Mouse (Mus musculus): ENCODE data around the gene Taf15. TPM values are rescaled to one million over a fixed set of nuclear protein-coding genes. Genes with fewer than 3 reads are reported as not detected.

Gene Taf15
- polyA plus RNA-seq, 1 experiment, result 44.6 TPM

DNA sequence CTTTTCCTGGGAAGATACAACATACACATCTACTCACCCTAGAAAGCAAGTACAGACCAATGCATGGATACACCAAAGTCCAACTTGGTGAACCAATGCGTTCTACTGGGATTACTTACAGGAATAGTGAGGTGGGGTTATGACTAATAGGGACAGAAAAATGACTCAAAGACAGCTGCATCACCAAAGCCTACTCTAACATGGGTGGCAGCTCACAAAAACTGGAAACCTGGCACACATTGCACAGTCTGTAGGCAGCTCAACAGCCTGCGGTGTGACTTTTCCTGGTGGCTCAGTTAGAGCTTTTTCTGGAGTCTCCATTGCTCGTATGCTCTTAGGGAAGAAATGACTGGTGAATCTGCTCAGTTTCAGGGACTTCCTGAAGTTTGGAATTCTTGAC is 4.1 kb upstream of the Taf15 start:
- H3K36me3 ChIP-seq (ENCODE audit: control insufficient read depth, insufficient read depth), result no peaks in the 10 kb centered on the region
- no peaks in the 10 kb centered on the region for H3K27me3 ChIP-seq (ENCODE audit: control insufficient read depth, insufficient read depth, insufficient read length)
- no peak overlapping the region for H3K4me3 ChIP-seq (ENCODE audit: insufficient read depth, poor library complexity, severe bottlenecking)
- peaks cover 10% of the 10 kb centered on the region for H3K79me2 ChIP-seq (ENCODE audit: control insufficient read depth, insufficient read depth)
- peaks cover 4% of the 10 kb centered on the region for H3K79me3 ChIP-seq (ENCODE audit: low read depth)
- peak; percentile 75 for TF ChIP-seq MYOD1 (IDR thresholded peaks at IDR 0.05; ENCODE audit: control insufficient read depth, insufficient read length, low read depth)
- no peak for TF ChIP-seq MYOG (IDR thresholded peaks at IDR 0.05; ENCODE audit: control insufficient read depth, extremely low read depth, insufficient read length)
- H3ac ChIP-seq (ENCODE audit: control insufficient read depth, insufficient read length, low read depth), result no peak overlapping the region

DNA sequence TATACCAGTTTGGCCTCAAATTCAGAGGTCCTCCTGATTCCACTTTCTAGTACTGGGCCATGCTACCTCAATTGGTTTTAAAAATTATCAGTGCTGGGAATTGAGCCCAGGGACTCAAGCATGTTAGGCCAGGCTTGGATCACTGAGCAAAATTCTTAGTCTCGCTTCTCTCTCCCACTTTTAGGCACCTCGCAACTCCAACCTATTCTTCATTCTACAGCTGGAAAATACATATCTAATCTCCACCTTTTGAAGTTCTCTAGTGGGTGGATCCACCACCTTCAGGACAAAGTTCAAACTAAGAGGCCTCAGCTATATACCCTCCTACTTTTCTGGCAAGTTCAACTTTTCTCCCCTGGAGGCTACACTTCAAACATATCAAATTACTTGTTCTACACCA is 1.1 kb upstream of the Taf15 start:
- peaks cover 40% of the 10 kb centered on the region for H3K79me2 ChIP-seq (ENCODE audit: control insufficient read depth, insufficient read depth)
- peaks cover 26% of the 10 kb centered on the region for H3K36me3 ChIP-seq (ENCODE audit: control insufficient read depth, insufficient read depth)
- H3ac ChIP-seq (ENCODE audit: control insufficient read depth, insufficient read length, low read depth), result no peak overlapping the region
- no peak overlapping the region for H3K4me3 ChIP-seq (ENCODE audit: insufficient read depth, poor library complexity, severe bottlenecking)
- H3K27me3 ChIP-seq (ENCODE audit: control insufficient read depth, insufficient read depth, insufficient read length), result no peaks in the 10 kb centered on the region
- TF ChIP-seq MAX (IDR thresholded peaks at IDR 0.05), result no peak
- no peak for TF ChIP-seq MYOD1 (IDR thresholded peaks at IDR 0.05; ENCODE audit: control insufficient read depth, insufficient read length, low read depth)
- no peak for TF ChIP-seq CTCF (IDR thresholded peaks at IDR 0.05; ENCODE audit: control insufficient read depth, insufficient read depth, insufficient read length)
- TF ChIP-seq CEBPB (IDR thresholded peaks at IDR 0.05; ENCODE audit: low read depth), result no peak
- TF ChIP-seq MYOG (IDR thresholded peaks at IDR 0.05; ENCODE audit: control insufficient read depth, extremely low read depth, insufficient read length), result no peak
- no peak for TF ChIP-seq FOSL1 (IDR thresholded peaks at IDR 0.05; ENCODE audit: insufficient read depth, low read length, poor library complexity, severe bottlenecking)
- TF ChIP-seq USF1 (IDR thresholded peaks at IDR 0.05; ENCODE audit: low read depth), result no peak
- peaks cover 34% of the 10 kb centered on the region for H3K79me3 ChIP-seq (ENCODE audit: low read depth)

DNA sequence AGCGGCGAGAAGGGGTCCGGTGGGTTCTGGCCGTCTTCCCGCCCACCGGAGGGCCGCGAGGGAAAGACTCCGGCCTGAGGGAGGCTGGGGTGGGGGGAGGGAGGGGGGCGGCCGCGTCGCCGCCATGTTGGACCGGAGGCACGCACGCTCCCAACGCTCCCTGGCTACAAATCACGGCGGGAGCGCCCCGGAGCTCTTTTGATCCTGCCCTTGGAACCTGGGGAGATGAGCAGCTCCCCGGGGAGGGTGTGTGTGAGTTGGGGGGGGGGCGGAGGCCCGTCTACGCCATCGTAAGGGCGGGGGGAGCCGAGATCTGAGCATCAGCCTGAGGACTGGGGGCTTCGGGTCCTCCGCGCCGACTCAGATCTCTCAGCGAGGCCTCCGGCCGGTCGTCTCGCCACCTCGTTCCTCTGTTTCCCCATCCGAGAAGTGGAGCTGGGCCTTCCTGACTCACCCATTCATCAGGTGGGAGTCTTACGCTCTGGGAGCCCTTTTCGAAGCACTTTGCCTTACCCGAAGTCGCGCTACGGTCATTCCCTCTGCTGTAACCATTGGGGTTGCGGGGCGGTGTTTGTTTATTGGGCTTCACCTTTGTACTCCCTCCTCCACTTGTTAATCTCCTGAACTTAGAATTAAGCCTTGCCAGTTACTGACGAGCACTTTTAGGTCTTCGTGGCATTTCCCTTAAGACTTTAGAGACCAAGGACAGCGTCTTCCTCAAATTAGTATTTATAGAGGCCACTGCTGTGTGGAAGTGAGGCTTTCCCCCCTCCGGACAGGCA is 540 bp downstream of the Taf15 start:
- TF ChIP-seq MAX (IDR thresholded peaks at IDR 0.05), result no peak
- TF ChIP-seq USF1 (IDR thresholded peaks at IDR 0.05; ENCODE audit: low read depth), result no peak
- TF ChIP-seq MYOD1 (IDR thresholded peaks at IDR 0.05; ENCODE audit: control insufficient read depth, insufficient read length, low read depth), result no peak
- no peak for TF ChIP-seq MYOG (IDR thresholded peaks at IDR 0.05; ENCODE audit: control insufficient read depth, extremely low read depth, insufficient read length)
- TF ChIP-seq CEBPB (IDR thresholded peaks at IDR 0.05; ENCODE audit: low read depth), result no peak
- TF ChIP-seq CTCF (IDR thresholded peaks at IDR 0.05; ENCODE audit: control insufficient read depth, insufficient read depth, insufficient read length), result no peak
- TF ChIP-seq FOSL1 (IDR thresholded peaks at IDR 0.05; ENCODE audit: insufficient read depth, low read length, poor library complexity, severe bottlenecking), result no peak
- Histone ChIP-seq H3K27me3 (ENCODE audit: control insufficient read depth, insufficient read depth, insufficient read length) (no peaks in the 10 kb centered on the region), H3K36me3 (ENCODE audit: control insufficient read depth, insufficient read depth) (peaks cover 40% of the 10 kb centered on the region), H3K79me2 (ENCODE audit: control insufficient read depth, insufficient read depth) (peaks cover 56% of the 10 kb centered on the region), H3ac (ENCODE audit: control insufficient read depth, insufficient read length, low read depth) (peak overlapping the region; percentile 96), H3K4me3 (ENCODE audit: insufficient read depth, poor library complexity, severe bottlenecking) (peak overlapping the region; percentile 95), H3K79me3 (ENCODE audit: low read depth) (peaks cover 51% of the 10 kb centered on the region)

DNA sequence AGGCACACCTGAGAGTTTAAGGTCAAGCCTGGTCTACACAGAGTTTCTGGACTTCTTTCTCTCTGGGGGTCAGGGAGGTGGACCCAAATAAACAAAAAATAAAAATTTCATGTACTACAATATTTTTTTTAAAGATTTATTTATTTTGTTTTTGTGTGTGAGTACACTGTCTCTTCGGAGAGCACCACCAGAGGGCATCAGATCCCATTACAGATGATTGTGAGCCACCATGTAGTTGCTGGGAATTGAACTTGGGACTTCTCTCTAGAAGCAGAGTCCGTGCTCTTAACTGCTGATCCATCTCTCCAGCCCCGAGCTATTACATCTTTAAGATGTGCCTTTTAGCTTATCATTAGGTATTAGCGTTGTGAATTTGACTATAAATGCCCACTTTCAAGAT is 18.6 kb downstream of the Taf15 start:
- no peak for TF ChIP-seq FOSL1 (IDR thresholded peaks at IDR 0.05; ENCODE audit: insufficient read depth, low read length, poor library complexity, severe bottlenecking)
- TF ChIP-seq MYOG (IDR thresholded peaks at IDR 0.05; ENCODE audit: control insufficient read depth, extremely low read depth, insufficient read length), result no peak
- TF ChIP-seq MAX (IDR thresholded peaks at IDR 0.05), result no peak
- no peak for TF ChIP-seq CTCF (IDR thresholded peaks at IDR 0.05; ENCODE audit: control insufficient read depth, insufficient read depth, insufficient read length)
- TF ChIP-seq MYOD1 (IDR thresholded peaks at IDR 0.05; ENCODE audit: control insufficient read depth, insufficient read length, low read depth), result no peak
- no peak for TF ChIP-seq CEBPB (IDR thresholded peaks at IDR 0.05; ENCODE audit: low read depth)
- TF ChIP-seq USF1 (IDR thresholded peaks at IDR 0.05; ENCODE audit: low read depth), result no peak
- no peak overlapping the region for H3K4me3 ChIP-seq (ENCODE audit: insufficient read depth, poor library complexity, severe bottlenecking)
- H3ac ChIP-seq (ENCODE audit: control insufficient read depth, insufficient read length, low read depth), result no peak overlapping the region
- H3K27me3 ChIP-seq (ENCODE audit: control insufficient read depth, insufficient read depth, insufficient read length), result no peaks in the 10 kb centered on the region
- H3K36me3 ChIP-seq (ENCODE audit: control insufficient read depth, insufficient read depth), result peaks cover 82% of the 10 kb centered on the region
- peaks cover 80% of the 10 kb centered on the region for H3K79me2 ChIP-seq (ENCODE audit: control insufficient read depth, insufficient read depth)
- H3K79me3 ChIP-seq (ENCODE audit: low read depth), result peaks cover 31% of the 10 kb centered on the region

DNA sequence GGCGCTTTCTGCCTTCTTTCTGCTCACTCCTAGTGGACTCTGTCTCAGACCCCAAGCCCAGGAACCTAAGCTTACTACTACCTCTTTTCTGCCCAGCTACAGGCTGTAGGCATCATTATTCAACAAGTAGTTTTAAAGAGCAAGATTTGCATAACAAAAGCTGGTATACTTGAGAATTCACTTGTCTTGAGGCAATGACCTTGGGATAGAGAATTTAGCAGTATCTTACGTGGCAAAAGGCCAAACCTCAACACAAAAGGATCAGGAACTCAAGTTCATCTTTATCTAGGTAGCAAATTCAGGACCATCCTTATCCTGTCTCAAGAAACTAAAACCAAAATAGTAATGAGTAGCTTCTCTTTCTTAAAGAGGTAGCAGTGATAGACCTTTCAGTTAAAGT is 22.7 kb downstream of the Taf15 start:
- H3K79me3 ChIP-seq (ENCODE audit: low read depth), result peaks cover 19% of the 10 kb centered on the region
- TF ChIP-seq CEBPB (IDR thresholded peaks at IDR 0.05; ENCODE audit: low read depth) (no peak), CTCF (IDR thresholded peaks at IDR 0.05; ENCODE audit: control insufficient read depth, insufficient read depth, insufficient read length) (no peak), MYOG (IDR thresholded peaks at IDR 0.05; ENCODE audit: control insufficient read depth, extremely low read depth, insufficient read length) (no peak), MAX (IDR thresholded peaks at IDR 0.05) (no peak), FOSL1 (IDR thresholded peaks at IDR 0.05; ENCODE audit: insufficient read depth, low read length, poor library complexity, severe bottlenecking) (no peak), MYOD1 (IDR thresholded peaks at IDR 0.05; ENCODE audit: control insufficient read depth, insufficient read length, low read depth) (no peak), USF1 (IDR thresholded peaks at IDR 0.05; ENCODE audit: low read depth) (no peak)
- peaks cover 58% of the 10 kb centered on the region for H3K79me2 ChIP-seq (ENCODE audit: control insufficient read depth, insufficient read depth)
- H3K36me3 ChIP-seq (ENCODE audit: control insufficient read depth, insufficient read depth), result peaks cover 86% of the 10 kb centered on the region
- H3K27me3 ChIP-seq (ENCODE audit: control insufficient read depth, insufficient read depth, insufficient read length), result no peaks in the 10 kb centered on the region
- H3K4me3 ChIP-seq (ENCODE audit: insufficient read depth, poor library complexity, severe bottlenecking), result no peak overlapping the region
- no peak overlapping the region for H3ac ChIP-seq (ENCODE audit: control insufficient read depth, insufficient read length, low read depth)
